Mouse (Mus musculus): ENCODE data around the gene Pcif1.
"Not testable (repeated sequence)": the region's sequence is repeated elsewhere in the genome, so short reads cannot be mapped to it uniquely, and the experiment has no call there.

Gene Pcif1

GRCm38 (mm10) chr2:164867566-164867965, 11.5 kb upstream of the Pcif1 start:
- DNase-seq = no peak

- no peak for DNase-seq
Observed at GRCm38 (mm10) chr2:164868491-164868890, 10.6 kb upstream of the Pcif1 start.

GRCm38 (mm10) chr2:164871602-164872303, 7.4 kb upstream of the Pcif1 start:
- no peak for DNase-seq

DNA sequence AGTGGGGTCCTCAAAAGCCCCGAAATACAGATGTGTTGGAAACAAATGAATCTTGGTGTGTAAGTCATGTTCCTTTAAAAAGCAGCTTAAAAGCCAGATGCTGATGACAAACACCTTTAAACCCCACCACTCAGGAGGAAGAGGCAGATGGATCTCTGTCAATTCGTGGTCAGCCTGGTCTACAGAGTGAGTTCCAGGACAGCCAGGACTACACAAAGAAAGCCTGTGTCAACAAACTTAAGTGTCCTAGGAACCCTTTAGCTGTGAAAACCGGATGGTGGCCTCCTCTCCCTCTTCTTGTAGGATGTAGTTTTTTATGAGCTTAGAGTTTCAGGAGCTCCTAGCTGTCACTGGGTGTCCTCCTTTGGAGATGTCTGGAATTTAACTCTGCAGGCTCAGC, 5.5 kb upstream of the Pcif1 start:
- no peak for DNase-seq

- peak; percentile 61 for DNase-seq
Observed at GRCm38 (mm10) chr2:164874239-164874769, 4.8 kb upstream of the Pcif1 start.

DNA sequence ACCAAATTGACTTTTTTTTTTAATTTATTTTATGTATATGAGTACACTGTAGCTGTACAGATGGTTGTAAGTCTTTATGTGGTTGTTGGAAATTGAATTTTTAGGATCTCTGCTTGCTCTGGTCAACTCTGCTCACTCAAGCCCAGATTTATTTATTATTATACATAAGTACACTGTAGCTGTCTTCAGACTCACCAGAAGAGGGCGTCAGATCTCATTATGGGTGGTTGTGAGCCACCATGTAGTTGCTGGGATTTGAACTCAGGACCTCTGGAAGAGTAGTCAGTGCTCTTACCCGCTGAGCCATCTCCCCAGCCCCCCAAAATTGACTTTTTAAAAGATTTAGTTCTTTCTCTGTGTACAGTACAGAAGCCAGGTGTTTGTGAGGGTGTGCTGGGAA, 3.5 kb upstream of the Pcif1 start:
- not testable (repeated sequence) for DNase-seq

DNA sequence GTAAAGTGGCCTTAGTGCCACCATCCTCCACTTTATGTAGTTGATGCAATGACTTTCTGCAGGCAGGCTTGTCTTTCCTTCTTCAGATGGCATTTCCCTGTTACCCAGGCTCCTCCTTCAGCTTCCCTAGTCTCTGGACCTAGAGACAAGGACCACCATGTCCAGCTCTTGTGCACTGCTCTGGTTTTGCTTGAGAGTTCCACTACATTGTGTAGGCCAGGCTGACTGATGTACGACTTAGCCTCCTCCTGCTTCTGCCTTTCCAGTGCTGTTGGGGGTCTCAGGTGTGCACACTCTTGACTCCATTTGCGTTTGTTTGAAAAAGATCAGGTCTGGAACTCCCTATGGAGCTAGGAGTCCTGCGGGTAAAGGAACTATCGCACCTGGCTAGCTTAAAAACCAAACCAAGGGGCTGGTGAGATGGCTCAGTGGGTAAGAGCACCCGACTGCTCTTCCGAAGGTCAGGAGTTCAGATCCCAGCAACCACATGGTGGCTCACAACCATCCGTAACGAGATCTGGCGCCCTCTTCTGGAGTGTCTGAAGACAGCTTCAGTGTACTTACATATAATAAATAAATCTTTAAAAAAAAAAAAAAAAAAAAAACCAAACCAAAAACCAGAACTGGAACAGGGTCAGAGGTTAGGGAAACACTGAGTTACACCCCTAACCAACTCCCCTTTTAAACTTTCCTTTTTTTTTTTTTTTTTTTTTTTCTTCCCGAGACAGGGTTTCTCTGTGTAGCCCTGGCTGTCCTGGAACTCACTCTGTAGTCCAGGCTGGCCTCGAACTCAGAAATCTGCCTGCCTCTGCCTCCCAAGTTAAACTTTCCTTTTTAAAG, 1.5 kb upstream of the Pcif1 start:
- not testable (repeated sequence) for DNase-seq

DNA sequence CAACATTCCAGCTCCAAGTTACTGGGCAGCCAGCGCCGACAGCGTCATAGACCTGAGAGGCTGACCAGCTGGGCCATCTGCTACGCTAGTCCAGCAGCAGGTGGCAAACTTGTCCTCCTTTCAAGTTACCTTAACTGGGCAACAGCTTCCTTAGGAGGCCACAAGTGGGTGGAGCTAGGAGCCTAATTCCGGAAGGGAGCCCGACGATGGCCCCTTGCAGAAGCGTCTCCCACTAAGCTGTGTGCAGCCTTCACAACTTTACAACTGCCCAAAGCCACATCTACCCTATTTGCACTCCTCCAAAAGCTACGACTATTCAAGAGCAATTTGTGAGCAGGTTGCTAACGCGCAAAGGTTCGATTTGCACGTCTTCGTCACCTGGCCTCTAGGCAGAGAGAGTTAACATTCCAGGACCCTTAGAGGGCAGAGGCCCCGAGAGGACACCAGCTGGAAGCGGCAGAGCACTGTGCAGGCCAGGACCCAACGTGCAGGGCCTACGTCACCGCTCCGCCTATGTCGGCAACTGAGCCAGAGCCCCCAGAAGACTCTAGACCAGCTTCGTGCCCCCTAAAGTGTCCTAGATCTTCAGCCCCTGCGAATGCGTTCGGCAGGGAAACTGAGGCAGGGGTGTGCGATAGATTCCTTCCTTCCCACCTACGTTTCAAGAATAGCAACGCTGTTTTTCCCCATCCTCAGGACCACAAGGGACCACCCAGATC, 436 bp upstream of the Pcif1 start:
- DNase-seq = peak; percentile 91

GRCm38 (mm10) chr2:164879568-164880277, 619 bp downstream of the Pcif1 start:
- DNase-seq = peak; percentile 96

DNA sequence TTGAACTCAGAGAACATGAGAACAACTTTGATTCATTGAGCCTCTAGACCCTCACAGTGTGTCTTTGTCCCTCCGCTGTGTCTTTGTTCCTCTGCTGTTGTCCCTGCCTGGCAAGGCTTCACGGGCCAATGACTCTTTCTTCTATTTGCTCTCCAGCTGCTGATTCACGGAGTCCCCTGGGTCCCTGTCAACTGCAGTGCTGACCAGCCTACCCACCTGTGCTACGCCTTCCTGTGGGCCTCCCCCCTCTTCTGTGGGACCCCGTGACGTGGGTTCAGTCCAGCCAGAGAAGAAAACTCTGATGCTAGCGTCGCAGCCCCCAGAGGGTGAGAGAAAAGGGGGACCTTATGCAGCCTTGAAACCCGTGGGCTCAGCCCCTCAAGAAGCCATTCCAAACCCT, 3.5 kb downstream of the Pcif1 start:
- DNase-seq = no peak

DNA sequence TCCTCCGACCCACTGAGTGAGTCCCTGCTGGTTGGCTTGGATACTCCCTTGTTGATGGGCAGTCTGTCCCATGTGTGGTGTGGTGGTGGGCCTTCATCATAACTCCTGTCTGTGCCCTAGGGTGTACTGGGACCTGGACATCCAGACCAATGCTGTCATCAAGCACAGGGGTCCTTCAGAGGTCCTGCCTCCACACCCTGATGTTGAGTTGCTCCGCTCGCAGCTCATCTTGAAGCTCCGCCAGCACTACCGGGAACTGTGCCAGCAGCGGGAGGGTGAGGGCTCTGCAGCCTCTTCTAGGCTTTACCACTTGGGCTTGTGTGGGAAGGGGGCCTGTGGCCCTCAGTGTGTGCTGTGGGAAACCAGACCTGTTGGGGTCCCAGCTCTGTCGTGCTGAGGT, 6.7 kb downstream of the Pcif1 start:
- no peak for DNase-seq

- DNase-seq = no peak
Observed at GRCm38 (mm10) chr2:164886617-164887016, 7.5 kb downstream of the Pcif1 start.

DNA sequence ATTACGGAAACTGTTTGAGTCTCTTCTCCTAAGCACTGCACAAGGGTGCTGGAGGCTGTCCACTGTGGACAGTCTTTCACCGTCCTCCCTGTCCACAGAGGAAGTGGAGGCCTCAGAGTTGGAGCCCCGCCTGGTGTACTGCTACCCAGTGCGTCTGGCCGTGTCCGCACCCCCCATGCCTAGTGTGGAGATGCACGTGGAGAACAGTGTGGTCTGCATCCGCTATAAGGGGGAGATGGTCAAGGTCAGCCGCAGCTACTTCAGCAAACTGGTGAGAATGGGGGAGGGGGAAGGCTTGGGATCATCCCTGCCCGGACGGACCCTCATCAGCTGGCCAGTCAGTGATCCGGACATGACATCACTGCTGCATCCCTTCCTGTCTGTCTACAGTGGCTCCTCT, 9.9 kb downstream of the Pcif1 start:
- no peak for DNase-seq

GRCm38 (mm10) chr2:164889960-164890359, 10.9 kb downstream of the Pcif1 start:
- no peak for DNase-seq

DNA sequence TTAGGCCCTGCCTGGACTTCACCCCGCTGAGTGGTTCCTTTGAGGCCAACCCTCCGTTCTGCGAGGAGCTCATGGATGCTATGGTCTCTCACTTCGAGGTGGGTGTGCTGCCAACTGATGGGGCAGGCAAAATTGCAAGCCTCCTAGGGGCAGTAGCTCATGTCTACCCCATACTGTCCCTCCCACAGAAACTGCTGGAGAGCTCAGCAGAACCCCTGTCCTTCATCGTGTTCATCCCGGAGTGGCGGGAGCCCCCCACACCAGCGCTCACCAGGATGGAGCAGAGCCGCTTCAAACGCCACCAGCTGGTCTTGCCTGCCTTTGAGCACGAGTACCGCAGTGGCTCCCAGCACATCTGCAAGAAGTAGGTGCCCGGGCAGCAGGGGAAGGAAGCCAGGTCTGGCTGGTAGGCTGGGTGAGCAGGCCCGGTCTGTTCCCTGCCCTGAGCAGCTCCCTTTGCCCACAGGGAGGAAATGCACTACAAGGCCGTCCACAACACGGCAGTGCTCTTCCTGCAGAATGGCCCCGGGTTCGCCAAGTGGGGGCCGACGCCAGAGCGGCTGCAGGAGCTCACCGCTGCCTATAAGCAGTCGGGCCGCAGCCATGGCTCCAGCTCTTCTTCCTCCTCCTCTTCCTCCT, 11.4 kb downstream of the Pcif1 start:
- no peak for DNase-seq

GRCm38 (mm10) chr2:164891056-164891834, 12.1 kb downstream of the Pcif1 start:
- DNase-seq = no peak

DNA sequence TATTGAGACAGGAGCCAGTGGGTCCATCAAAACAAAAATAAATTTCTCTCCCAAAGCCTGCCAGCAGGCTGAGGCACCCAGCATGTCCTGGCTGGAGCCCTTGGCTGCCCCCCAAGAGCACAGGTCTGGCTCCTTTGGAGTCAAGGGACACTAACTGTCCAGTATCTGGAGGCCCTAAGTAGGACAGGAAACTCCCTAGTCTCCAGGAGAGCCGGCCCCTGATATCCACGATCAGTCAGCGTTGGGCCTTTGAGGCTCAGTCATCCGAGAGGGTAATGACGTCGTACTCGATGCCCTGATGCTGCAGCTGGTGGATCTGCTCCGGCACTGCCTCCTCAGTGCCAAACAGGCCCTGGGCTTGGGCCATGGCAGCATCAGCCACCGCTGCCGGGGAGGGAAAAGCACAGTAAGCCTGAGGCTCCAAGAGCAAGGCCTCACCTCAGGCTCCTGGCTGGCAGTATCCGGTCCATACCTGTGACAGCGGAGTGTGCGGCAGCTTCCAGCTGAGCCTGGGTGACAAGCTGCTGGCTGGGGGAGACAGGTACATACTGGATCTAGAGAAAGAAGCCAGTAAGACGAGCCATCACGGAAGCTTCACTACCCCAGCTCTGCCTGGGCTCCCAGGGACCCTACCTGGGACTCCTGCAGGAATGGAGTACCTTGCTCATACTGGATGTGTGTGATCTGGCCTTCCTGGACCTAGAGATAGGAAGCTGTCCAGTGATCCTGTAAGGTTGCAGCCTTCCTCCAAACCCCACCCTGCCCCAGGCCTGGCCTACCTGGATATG, 13.0 kb downstream of the Pcif1 start:
- no peak for DNase-seq

DNA sequence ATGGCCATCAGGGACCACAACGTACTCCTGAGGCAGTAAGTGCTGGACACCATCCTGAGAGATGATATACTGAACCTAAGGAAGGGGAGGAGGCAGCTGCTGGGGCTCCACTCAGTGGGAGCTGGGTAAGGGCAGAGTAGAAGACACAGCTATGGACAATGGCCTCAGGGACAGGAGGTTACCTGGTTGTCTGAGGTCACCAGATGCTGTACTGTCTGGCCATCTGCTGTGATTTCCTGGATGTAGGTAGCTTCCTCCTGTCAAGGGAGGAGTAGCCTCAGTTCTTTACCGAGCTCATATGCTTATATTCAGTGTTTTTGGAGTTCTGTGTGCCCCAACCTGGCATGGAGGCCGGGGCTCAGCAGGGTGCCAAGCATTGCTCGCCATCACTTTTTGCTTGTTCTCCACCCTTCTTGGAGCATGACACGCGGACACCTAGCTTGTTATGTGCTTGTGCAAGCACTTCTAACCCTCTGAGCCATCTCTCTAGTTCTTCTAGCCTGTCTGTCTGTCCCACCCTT, 13.7 kb downstream of the Pcif1 start:
- no peak for DNase-seq

GRCm38 (mm10) chr2:164894048-164894447, 14.9 kb downstream of the Pcif1 start:
- DNase-seq = no peak

DNA sequence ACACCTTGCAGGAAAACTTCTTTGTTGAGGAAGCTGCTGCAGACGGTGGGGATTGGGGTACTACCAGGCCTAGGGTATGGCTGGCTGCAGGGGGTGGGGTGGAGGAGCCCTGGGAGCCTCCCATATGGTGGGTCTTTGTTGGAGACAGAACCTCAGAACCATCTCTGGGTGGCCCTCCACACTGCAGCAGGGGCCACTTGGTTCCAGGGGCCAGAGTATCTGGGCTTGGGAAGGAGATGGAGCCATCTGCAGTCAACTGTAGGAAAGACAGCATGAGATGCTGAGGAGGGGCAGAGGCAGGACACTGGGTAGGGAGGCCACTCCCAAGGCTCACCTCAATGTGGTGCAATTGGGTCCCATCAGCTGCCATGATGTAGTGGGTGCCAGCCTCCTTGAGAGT, 15.5 kb downstream of the Pcif1 start:
- no peak for DNase-seq
